Mouse (Mus musculus) left cerebral cortex, adult 9 months (tissue): ENCODE data around the gene Pram1.
"Not testable (repeated sequence)": the region's sequence is repeated elsewhere in the genome, so short reads cannot be mapped to it uniquely, and the experiment has no call there.

ENCODE experiments used
- DNase-seq, 2 experiments: peaks; one replicate each; pipeline ENCODE4 v3.0.0; 2022; ENCODE audit warnings: low spot score in 2 of 2

Gene Pram1

DNA sequence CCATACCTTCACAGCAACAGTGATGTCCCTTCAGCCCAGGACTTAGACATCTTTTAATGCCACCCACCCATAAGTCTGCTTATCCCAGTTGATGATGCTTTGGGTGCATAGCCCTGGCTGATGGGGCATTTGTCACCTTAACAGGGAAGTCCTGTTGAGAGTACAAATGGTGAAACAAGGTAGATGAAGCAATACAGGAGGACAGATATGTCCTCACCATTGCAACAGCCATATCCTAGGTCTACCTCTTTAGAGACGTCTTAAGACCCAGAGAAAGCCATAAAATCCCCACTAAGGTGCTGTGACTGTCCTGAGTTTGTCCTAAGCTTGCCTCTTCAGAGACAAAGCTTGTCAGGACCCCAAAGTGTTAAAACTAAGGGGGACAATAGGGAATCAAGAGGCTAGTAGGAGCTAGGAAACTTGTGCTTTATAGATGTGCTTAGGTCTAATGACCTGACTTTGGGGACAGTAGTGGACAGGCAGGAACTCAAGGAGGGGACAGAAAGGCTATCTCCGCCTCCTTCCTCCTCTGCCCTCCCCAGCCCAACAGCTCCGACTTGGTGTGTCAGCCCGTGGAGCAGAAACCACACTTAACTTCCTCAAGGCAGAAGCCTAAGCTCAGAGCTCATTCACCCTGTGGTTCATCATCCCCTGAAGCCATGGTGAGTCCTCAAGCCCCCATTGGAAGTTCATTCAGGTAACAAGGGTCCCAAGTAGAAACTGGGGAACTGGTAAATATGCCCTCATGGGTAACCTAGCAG is at the start of gene Pram1:
Gene Pram1, plus strand, starts transcription at position 541 of the 761 bp plus-strand sequence.
- DNase-seq, result no peak

DNA sequence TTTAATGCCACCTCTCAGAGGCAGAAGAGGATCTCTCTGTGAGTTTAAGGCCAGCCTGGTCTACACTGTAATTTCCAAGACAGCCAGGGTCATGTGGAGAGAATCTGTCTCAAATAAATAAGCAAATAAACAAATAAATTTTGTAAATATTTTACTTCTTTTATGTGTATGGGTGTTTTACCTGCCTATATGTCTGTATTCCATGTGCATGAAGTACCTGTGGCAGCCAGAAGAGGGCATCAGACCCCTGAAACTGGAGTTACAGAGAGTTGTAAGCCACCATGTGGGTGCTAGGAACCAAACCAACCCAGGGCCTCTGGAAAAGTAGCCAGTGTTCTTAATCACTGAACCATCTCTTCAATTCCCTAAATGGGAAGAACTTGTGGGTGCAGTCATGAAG is 40.6 kb upstream of the Pram1 start:
- DNase-seq, result no peak

GRCm38 (mm10) chr17:33598506-33598905 is 39.4 kb upstream of the Pram1 start:
- no peak for DNase-seq

- DNase-seq, result no peak
Observed at GRCm38 (mm10) chr17:33599836-33600475, 37.9 kb upstream of the Pram1 start.

- DNase-seq, result no peak
Observed at GRCm38 (mm10) chr17:33600831-33601230, 37.0 kb upstream of the Pram1 start.

- DNase-seq, result no peak
Observed at GRCm38 (mm10) chr17:33601947-33602346, 35.9 kb upstream of the Pram1 start.

DNA sequence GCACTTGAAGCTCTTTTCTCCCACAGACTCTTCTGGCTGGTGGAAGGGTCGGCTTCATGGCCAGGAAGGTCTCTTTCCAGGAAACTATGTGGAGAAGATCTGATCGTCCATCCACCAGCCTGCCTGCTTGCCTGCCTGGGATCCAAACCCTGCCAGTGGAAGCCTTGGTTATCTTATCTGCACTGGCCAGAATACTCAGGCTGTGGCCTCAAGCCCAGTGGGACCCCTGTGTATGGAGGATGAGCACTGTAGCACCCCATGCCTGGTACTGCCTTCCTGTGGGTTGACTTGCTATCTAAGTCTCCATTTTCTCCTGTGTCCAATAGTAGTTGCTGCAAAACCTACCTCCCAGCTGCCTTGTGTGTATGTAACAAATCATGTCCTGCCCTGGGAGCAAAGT is 30.6 kb upstream of the Pram1 start:
- no peak for DNase-seq

DNA sequence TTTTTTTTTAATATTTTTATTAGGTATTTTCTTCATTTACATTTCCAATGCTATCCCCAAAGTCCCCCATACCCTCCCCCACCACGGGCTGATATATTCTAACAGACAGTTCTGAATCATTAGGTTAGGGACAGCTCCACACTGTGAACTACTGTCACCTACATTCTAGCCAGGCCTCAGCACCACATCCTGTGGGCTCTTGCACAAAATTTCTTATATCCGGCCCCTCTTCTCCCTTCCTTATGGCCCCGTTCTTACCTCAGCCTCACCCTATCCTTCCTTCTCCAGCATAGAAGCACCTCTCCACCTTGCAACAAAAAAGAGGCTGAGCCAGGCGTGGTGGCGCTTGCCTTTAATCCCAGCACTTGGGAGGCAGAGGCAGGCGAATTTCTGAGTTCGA is 27.3 kb upstream of the Pram1 start:
- no peak for DNase-seq

DNA sequence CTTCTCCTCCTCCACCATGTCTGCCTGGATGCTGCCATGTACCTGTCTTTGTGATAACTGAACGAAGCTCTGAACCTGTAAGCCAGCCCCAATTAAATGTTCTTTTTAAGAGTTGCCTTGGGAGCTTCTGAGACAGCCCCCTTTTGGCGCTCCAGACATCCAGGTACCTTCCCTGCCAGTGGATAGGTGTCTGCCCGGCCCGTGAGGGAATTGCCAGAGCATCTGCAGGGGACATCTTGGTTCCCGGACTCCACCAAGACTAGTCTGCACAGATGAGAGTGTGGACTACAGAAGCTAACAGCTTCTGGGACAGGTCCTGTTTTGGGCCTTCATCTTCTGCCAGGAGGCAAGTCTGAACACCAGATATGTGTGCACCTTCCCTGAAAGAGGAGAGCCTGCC is 24.1 kb upstream of the Pram1 start:
- DNase-seq, result not testable (repeated sequence)

DNA sequence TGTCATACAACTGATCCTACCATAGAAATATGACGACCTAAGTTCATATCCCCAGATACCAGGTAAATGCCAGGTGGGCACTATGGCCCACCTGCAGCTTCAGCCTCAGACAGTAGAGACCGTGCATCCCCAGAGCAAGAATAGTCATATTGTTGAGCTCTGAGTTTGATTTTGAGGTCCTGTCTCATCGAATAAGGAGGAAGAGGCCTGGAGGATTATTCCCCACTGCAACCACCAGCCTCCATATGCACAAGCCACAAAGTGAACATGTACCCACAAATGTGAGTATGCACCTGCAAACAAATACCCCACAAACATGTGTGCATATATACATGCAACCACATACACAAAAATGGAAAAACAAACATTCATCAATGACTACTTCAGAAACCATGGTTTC is 10.6 kb upstream of the Pram1 start:
- no peak for DNase-seq

- peak; percentile 72 to 91 for DNase-seq
Observed at GRCm38 (mm10) chr17:33628621-33629486, 9.0 kb upstream of the Pram1 start, which contains the start of gene Zfp414. Zfp414 (plus strand) TSS chr17:33629090.

DNA sequence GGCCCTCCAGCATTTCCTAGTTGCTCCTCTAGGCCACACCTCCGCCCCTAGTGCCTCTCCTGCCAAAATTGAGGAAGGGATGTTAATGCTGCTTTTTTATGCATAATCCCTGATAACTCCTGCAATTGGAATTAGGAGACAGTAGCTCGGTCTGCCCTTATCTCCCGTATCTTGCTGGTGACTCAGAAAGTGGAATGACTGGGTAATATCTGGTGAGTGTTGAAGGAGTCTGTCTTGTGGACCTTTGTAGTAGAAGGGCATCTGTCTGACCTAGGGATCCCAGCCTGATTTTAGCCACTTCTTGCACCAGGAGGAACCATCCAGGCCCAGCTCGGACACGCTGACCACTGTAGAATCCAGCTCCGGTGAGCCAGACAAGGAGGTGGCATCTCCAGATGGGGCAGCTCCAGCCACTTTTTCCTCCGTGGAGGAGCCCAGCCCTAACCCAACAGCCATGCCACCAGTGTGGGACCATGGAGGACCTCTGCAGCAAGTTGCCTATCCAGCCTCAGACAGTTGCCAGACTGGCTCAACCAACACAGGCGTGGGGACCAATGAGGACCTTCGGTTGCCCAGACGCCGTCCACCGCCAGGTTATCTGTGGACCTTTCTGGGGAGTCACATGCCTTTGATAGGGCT is 8.2 kb upstream of the Pram1 start:
- no peak for DNase-seq

DNA sequence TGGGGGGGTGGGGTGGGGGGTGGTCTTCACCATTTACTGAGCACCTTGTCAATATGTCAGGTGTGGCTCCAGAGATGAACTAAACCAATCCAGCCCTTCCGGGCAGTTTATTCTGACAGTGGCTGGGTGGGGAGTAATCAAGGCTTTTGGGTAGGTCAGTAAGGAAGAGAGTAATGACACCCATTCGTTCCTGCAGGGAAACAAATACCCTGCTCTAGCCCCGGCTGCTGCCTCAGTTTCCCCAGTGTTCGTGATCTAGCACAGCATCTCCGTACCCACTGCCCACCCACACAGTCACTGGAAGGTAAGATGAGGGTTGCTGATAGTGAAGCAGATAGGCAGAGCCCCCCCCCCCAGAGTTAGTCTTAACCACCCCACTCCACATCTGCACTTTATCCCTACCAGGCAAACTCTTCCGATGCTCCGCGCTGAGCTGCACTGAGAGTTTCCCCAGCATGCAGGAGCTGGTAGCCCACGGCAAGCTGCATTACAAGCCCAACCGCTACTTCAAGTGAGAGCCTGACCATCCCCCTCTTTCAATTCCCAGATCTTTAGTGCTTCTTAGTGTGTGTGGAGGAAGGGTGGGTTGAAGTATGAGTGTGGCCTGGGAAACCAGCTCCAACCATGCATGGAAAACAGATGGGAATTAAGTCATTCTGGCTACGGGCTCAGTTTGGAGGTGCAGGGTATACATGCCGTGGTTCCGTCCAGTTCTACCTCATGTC is 7.5 kb upstream of the Pram1 start:
- no peak for DNase-seq

DNA sequence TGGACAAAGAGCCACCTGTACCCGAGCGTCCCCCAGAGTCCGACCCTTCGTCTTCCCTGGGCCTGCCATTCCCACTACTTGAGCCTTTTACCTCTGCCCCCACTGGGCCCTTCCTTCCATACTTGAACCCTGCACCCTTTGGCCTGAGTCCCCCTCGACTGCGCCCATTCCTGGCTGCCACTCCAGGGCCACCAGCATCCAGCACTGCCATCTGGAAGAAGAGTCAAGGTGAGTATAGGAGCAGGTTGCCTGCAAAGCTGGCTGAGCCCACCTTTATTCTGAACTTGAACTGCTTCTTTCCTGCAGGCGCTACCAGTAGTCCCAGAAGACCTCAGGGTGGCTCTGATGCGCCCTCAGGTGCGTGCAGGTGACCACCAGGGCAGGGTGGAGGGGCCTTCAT is 6.6 kb upstream of the Pram1 start:
- DNase-seq, result no peak

DNA sequence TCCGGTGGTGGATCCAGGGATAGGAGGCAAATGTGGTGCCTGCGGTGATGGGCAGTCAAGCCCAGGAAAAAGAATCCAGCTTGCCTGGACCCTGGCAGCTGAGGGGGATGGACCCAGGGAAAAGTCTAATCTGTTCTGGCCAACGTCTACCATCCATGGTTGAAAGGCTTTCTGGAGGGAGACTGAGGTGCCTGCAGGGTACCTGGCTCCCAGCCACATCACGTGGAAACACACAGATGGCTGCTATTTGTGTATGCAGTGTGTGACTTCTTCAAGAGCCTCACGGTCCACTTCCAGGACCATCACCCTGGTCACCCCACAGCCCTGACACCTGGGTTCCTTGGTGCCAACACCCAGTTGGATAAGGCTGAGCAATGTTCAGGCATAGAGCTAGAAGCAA is 6.1 kb upstream of the Pram1 start:
- no peak for DNase-seq

- DNase-seq, result peak in 1 of 2 experiments; percentile 70
Observed at GRCm38 (mm10) chr17:33637038-33637437, 818 bp upstream of the Pram1 start.

DNA sequence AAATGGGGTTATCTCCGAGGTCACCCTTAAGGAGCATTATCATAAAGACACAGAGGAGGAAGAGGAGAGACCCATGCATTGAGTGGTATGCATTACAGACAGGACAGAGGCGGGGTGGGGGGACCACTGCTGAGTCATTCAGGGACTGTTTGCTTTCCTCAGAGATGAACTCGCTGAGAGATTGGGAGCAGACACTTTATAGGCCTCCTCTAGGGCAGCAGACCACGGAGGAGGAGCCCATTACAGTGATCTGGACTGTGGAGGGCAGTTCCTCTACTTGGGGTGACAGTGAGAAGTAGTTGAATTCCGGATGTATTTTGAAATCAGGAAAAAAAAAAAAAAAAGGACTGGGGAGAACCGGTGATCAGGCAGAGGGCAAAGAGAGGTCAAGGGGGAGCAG is 1.9 kb downstream of the Pram1 start:
- no peak for DNase-seq

DNA sequence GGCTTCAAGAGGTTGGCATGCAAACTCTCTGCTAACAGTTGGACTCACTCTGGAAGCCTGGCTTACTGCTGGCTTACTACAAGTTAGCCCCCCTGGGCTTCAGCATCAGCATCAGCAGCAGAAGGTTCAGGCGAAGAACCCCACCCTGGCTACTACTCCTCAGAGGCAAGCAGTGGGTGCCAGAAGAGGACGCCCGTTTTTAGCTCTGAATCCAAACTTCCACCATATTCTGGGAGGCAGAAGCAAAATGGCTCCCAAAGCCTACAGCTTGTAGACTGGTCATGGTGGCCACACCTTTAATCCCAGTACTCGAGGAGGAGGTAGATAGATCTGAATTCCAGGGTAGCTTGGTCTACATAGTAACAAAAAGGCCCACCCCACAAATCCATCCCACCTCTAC is 6.2 kb downstream of the Pram1 start:
- no peak for DNase-seq

DNA sequence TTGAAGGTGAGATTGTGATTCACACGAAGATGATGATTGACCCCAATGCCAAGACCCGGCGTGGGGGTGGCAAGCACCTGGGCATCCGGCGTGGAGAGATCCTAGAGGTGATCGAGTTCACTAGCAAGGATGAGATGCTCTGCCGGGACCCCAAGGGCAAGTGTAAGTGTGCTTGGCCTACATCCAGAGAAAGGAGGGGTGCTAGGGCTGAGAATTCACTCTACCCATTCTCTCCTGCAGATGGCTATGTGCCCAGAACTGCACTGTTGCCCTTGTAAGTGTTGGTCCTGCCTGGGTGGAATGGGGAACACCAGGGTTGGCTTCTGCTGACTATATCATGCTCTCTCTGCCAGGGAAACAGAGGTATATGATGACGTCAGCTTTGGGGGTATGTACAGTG is 7.2 kb downstream of the Pram1 start:
- DNase-seq, result no peak

DNA sequence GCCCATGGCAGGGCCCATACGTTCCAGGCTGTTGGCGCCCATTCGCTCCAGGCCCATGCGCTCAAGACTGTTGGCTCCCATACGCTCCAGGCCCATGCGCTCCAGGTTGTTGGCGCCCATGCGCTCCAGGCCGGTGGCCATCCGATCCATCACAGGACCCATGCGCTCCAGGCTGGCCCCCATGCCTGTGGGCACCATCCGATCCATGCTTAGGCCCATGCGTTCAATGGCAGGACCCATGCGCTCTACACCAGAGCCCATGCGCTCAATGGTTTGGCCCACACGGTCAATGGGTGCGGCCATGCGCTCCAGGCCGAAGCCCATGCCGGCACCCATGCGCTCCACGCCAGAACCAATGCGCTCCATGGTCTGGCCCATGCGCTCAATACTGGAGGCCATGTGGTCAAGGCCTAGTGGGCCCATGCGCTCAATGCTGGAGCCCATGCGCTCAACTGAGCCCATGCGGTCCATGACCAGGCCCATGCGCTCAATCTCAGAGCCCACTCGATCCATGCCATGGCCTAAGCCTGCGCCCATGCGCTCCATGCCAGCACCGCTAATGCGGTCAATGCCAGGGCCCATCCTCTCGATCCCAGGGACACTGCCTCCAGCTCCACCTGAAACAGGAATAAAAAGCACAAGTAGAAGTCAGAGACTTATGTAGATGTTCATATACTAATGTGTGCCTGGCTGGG is 12.1 kb downstream of the Pram1 start:
- DNase-seq, result no peak

DNA sequence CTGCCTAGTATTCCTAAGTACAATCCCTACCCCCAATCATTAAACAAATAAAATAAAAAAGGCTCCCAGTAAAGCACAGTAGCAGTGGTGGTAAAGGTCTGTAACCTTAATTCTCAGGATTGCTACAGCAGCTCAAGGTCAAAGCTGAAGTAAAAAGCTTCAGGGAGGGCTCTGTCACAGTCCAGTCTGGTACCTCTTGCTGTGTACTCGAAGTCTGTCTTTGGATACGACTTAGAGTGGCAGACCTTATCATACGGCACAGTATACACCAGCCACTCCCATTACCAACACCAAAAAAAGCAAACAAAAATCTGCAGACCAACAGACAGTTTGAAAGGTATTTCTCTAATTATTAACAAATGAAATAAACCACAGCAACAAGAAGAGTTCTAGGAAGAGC is 29.0 kb downstream of the Pram1 start:
- no peak for DNase-seq
